Mouse (Mus musculus) neural tube, embryonic 12.5 days (tissue): Measurements from ENCODE around the gene Tmem59. TPM values are rescaled to one million over a fixed set of nuclear protein-coding genes. Genes with fewer than 3 reads are reported as not detected.
A peak's percentile ranks its signal among the peaks of the same experiment; 100 is the strongest.

Source experiments
- ATAC-seq: fragments of 200-750 bp; cut with Nextera tagmentation; 2 replicates; pipeline ENCODE4 v1.8.0; 2017; ENCODE audit warnings: low read depth, mild to moderate bottlenecking, moderate TSS enrichment, moderate library complexity; ENCODE audit not compliant: low FRiP score
- H3K27ac ChIP-seq: fragments of 300-500 bp; sonication (generic); 2 replicates; pipeline ENCODE4 v1.5.1; 2016
- H3K27me3 ChIP-seq: fragments of 300-500 bp; sonication (generic); replicated peaks from 2 replicates; pipeline ENCODE4 v1.6.1; 2016; ENCODE audit warnings: mild to moderate bottlenecking
- H3K36me3 ChIP-seq: fragments of 300-500 bp; sonication (generic); 2 replicates; pipeline ENCODE4 v1.6.1; 2016; ENCODE audit warnings: mild to moderate bottlenecking
- H3K4me1 ChIP-seq: fragments of 300-500 bp; sonication (generic); 2 replicates; pipeline ENCODE4 v1.6.1; 2016
- H3K4me2 ChIP-seq: fragments of 300-500 bp; sonication (generic); replicated peaks from 2 replicates; pipeline ENCODE4 v1.6.1; 2016; ENCODE audit warnings: mild to moderate bottlenecking
- H3K4me3 ChIP-seq: fragments of 300-500 bp; sonication (generic); 2 replicates; pipeline ENCODE4 v1.5.1; 2016
- H3K9ac ChIP-seq: fragments of 300-500 bp; sonication (generic); 2 replicates; pipeline ENCODE4 v1.6.1; 2016; ENCODE audit warnings: mild to moderate bottlenecking
- H3K9me3 ChIP-seq: fragments of 300-500 bp; sonication (generic); 2 replicates; pipeline ENCODE4 v1.6.1; 2016; ENCODE audit warnings: mild to moderate bottlenecking
- WGBS: fragments of 180-500 bp; shearing (Covaris S2); methylation state at CpG from one replicate; pipeline ENCODE4 v1.1.7; 2016; 5-methylcytosine and 5-hydroxymethylcytosine counted together
- polyA plus RNA-seq: library from polyadenylated mRNA; unstranded; fragments of >200 nt; fragmentation: Nextera tagmentation; extraction: Ambion mirVana; gene quantifications from 2 replicates; pipeline ENCODE4 v1.2.1, GENCODE M21; 2016

The Tmem59 gene
- 398 and 399 TPM in 2 replicates for polyA plus RNA-seq

DNA sequence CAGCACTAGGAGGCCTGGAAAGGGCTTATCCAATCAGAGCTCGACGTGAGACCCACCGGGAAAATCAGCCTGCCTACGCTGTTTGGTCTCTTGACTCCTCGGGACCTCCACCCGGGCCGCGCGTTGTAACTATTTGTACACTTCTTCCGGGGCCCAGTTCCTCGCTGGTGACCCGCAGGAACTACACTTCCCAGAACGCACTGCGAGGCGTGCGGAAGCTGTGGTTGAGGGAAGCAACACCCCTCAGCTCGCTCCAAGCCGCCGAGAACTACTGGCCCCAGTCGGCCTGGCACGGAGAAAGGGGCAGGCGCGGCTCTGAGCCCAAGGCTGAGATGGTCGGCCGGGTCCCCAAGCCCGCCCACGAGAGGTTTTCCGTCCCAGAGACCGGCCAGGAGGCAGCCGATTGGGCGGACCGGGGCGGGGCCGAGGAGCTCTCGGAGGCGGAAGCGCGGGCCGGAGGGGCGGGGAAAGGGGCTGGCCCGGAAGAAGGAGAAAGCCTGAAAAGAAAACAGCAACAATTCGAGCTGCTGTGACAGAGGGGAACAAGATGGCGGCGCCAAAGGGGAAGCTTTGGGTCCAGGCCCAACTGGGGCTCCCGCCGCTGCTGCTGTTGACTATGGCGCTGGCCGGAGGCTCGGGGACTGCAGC lies at the start of gene Tmem59:
Gene Tmem59 (plus strand): TSS at position 218 of the 648 bp plus-strand sequence.
- ATAC-seq, result peak; percentile 95
- peaks cover 12% of the 10 kb centered on the region for H3K36me3 ChIP-seq
- no peaks in the 10 kb centered on the region for H3K9me3 ChIP-seq
- peaks cover 27% of the 10 kb centered on the region for H3K4me1 ChIP-seq
- peak within 1 kb of the TSS; percentile 94 for H3K4me3 ChIP-seq
- peak within 1 kb of the TSS; percentile 64 for H3K4me2 ChIP-seq
- under 1% methylated on average over 49 of the region's 49 CpGs for WGBS
- peak within 1 kb of the TSS; percentile 97 for H3K27ac ChIP-seq
- peak within 1 kb of the TSS; percentile 92 for H3K9ac ChIP-seq
- H3K27me3 ChIP-seq, result no peaks in the 10 kb centered on the region

DNA sequence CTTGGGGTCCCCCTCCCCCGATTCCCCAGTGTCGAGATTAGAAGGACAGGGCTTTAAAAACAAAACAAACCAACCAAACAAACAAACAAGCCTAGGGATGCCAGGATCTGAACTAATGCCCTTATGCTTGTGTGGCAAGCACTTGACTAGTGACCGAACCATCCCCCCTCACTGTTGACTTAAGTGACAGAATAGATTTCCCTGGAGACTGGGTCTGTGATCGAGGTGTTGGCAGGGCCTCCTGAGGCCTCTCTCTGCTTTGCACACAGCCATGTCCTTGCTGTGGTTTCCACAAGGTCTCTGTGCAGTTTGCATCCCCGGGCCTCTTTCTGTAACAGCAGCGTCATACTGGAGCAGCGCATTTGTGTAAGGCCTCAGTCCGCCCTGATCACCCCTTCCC lies 48.8 kb upstream of the Tmem59 start:
- H3K9me3 ChIP-seq, result no peaks in the 10 kb centered on the region
- peaks cover 55% of the 10 kb centered on the region for H3K4me1 ChIP-seq
- WGBS, result 76% methylated on average over 8 of the region's 8 CpGs
- H3K36me3 ChIP-seq, result no peaks in the 10 kb centered on the region
- no peak for ATAC-seq
- no peak overlapping the region for H3K4me2 ChIP-seq
- H3K27ac ChIP-seq, result no peak overlapping the region
- no peak overlapping the region for H3K9ac ChIP-seq
- no peaks in the 10 kb centered on the region for H3K27me3 ChIP-seq
- H3K4me3 ChIP-seq, result no peak overlapping the region

DNA sequence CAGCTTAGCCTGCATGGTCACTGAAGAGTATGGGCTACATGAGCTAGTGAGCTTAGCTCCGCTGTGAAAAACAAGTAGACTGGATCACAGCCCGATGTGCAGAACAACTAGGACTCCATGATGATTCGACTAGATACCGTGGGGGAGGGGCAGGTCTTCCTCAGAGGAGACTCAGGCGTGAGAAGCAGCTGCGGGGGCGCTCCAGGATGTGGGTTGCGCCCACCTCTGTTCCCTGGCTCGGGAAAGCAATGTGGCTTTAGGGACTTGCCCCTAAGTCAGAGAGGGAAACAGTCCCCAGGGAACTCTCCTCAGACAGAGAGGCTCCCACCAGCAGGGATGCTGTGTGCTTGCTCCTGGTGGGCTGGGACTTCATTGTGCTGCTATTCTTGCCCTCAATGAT lies 47.7 kb upstream of the Tmem59 start:
- Histone ChIP-seq H3K27me3 (no peaks in the 10 kb centered on the region), H3K27ac (no peak overlapping the region), H3K4me1 (peaks cover 51% of the 10 kb centered on the region), H3K9me3 (no peaks in the 10 kb centered on the region), H3K4me3 (no peak overlapping the region), H3K9ac (no peak overlapping the region), H3K36me3 (no peaks in the 10 kb centered on the region), H3K4me2 (no peak overlapping the region)
- 22% methylated on average over 9 of the region's 9 CpGs for WGBS
- no peak for ATAC-seq

- ATAC-seq, result no peak
- Histone ChIP-seq H3K9me3 (no peaks in the 10 kb centered on the region), H3K27ac (no peak overlapping the region), H3K36me3 (peaks cover 3% of the 10 kb centered on the region; the same call in 1 of the 2 replicates), H3K4me1 (peaks cover 40% of the 10 kb centered on the region), H3K9ac (no peak overlapping the region), H3K4me3 (no peak overlapping the region), H3K4me2 (no peak overlapping the region), H3K27me3 (no peaks in the 10 kb centered on the region)
- 95% methylated on average over 3 of the region's 3 CpGs for whole genome bisulfite sequencing
Observed at GRCm38 (mm10) chr4:107134891-107135290, 43.3 kb upstream of the Tmem59 start.

GRCm38 (mm10) chr4:107135663-107136062 lies 42.5 kb upstream of the Tmem59 start:
- WGBS, result 79% methylated on average over 5 of the region's 5 CpGs
- H3K4me2 ChIP-seq, result no peak overlapping the region
- no peak for ATAC-seq
- no peak overlapping the region for H3K4me3 ChIP-seq
- no peak overlapping the region for H3K9ac ChIP-seq
- no peak overlapping the region for H3K27ac ChIP-seq
- H3K9me3 ChIP-seq, result no peaks in the 10 kb centered on the region
- peaks cover 3% of the 10 kb centered on the region; the same call in 1 of the 2 replicates for H3K36me3 ChIP-seq
- H3K27me3 ChIP-seq, result no peaks in the 10 kb centered on the region
- H3K4me1 ChIP-seq, result peaks cover 40% of the 10 kb centered on the region

- H3K36me3 ChIP-seq, result peaks cover 3% of the 10 kb centered on the region; the same call in 1 of the 2 replicates
- peaks cover 40% of the 10 kb centered on the region for H3K4me1 ChIP-seq
- WGBS, result 64% methylated on average over 3 of the region's 3 CpGs
Observed at GRCm38 (mm10) chr4:107136531-107136930, 41.7 kb upstream of the Tmem59 start.

DNA sequence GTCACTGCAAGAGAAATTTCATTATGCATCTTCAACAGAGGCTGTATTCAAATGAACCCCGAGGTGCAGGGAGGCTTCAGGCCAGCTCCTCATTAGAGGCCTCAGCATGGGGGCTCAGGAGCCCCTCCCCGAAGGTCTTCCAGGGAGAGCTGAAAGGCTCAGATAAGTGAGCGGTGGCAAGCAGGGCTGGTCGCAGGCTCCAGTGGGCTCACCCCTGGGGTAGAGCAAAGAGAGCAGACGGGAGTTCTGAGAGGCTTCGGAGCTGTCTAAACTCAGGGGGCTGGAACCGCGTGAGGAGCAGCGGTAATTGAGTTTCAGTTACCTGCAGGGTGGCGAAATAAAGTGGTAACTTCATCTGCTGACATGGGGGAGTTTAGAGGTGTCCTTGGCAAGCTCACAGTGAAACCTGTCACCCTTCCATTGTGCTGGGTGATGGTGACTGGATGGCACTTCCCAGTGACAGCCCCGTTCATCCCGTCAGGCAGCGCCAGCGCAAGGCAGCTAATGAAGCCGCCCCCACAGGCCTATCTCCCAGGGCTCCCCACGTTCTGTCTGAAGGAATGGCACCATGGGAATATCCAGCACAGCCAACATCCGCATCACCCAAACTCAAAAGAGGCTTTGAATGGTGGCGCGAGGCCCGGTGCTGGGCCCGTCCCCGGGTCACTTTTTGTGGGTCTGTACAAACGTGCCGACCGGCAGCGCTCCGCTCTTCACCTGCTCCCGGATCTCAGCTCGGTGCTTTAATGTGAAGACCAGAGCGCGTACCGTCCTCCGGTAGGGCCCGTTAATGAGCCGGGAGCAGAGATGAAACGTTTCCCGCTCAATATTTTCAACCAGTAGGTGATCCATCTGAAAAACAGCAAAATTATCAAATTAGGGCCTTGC lies 39.0 kb upstream of the Tmem59 start:
- no peaks in the 10 kb centered on the region for H3K27me3 ChIP-seq
- peak overlapping the region; percentile 3; the same call in 1 of the 2 replicates for H3K4me2 ChIP-seq
- H3K27ac ChIP-seq, result 0 out of 2 replicates have a peak overlapping the region, but pooled peaks have one; percentile 3
- no peaks in the 10 kb centered on the region for H3K9me3 ChIP-seq
- no peak overlapping the region for H3K4me3 ChIP-seq
- H3K36me3 ChIP-seq, result peaks cover 3% of the 10 kb centered on the region; the same call in 1 of the 2 replicates
- peak; percentile 45; the same call in 1 of the 2 replicates for ATAC-seq
- H3K4me1 ChIP-seq, result peaks cover 35% of the 10 kb centered on the region
- 49% methylated on average over 37 of the region's 37 CpGs for WGBS
- no peak overlapping the region for H3K9ac ChIP-seq

More at GRCm38 (mm10) chr4:107136531-107136930, 41.7 kb upstream of the Tmem59 start:
- no peak overlapping the region for H3K4me3 ChIP-seq
- H3K4me2 ChIP-seq, result no peak overlapping the region
- H3K27me3 ChIP-seq, result no peaks in the 10 kb centered on the region
- no peak overlapping the region for H3K9ac ChIP-seq
- no peak overlapping the region for H3K27ac ChIP-seq
- H3K9me3 ChIP-seq, result no peaks in the 10 kb centered on the region
- no peak for ATAC-seq

GRCm38 (mm10) chr4:107139836-107140631 lies 38.2 kb upstream of the Tmem59 start:
- Histone ChIP-seq H3K4me2 (0 out of 2 replicates have a peak overlapping the region, but pooled peaks have one; percentile 3), H3K4me1 (peaks cover 35% of the 10 kb centered on the region), H3K27ac (0 out of 2 replicates have a peak overlapping the region, but pooled peaks have one; percentile 3), H3K9ac (no peak overlapping the region), H3K36me3 (peaks cover 3% of the 10 kb centered on the region; the same call in 1 of the 2 replicates), H3K4me3 (no peak overlapping the region), H3K9me3 (no peaks in the 10 kb centered on the region), H3K27me3 (no peaks in the 10 kb centered on the region)
- 0 out of 2 replicates have a peak, but pooled peaks have one; percentile 46 for ATAC-seq
- WGBS, result 35% methylated on average over 13 of the region's 13 CpGs

DNA sequence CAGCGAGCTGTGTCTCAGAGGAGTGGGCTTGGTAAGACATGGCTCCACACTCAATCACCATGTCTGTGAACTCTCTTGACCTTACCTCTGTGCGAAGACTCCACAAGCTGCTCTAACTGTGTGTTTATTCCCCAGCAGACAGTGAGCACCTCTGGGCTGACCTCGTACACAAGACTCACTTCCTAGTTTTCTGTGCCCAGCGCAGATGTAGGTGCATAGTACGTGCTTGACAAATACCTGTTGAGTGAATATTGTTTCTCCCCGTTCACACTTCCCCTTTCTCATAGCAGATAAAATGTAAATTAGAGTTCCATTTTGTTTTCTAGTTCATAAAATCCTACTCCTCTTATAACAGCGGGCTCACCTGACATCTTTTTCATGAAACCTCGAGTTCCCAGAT lies 34.7 kb upstream of the Tmem59 start:
- ATAC-seq, result no peak

DNA sequence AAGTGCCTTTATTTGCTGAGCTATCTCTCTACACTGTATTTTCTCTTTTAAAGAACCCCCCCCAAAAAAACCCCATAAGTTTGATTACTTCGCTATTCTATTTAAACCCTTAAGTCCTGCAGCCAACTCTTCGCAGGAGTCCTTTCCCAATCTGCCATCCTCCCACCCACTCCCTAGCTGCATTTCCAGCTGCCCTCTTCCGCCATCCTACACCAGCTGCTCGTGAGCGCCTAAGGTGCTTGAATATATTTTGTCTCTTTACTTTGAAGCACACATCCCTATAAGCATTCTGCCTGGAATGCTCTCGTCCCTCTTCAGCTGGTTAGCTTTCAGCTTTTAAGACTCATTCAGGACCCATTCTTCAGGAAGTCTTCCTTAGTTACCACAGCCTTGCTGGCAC lies 27.2 kb upstream of the Tmem59 start:
- Histone ChIP-seq H3K4me1 (no peaks in the 10 kb centered on the region), H3K9ac (no peak overlapping the region), H3K27ac (no peak overlapping the region), H3K36me3 (peaks cover 15% of the 10 kb centered on the region), H3K27me3 (no peaks in the 10 kb centered on the region), H3K4me3 (no peak overlapping the region), H3K9me3 (no peaks in the 10 kb centered on the region), H3K4me2 (no peak overlapping the region)
- WGBS, result 84% methylated on average over 6 of the region's 6 CpGs
- ATAC-seq, result no peak

More for the DNA sequence above, 34.7 kb upstream of the Tmem59 start:
- Histone ChIP-seq H3K4me1 (peaks cover 25% of the 10 kb centered on the region), H3K27ac (no peak overlapping the region), H3K4me2 (no peak overlapping the region), H3K4me3 (no peak overlapping the region), H3K27me3 (no peaks in the 10 kb centered on the region), H3K9ac (no peak overlapping the region), H3K9me3 (no peaks in the 10 kb centered on the region), H3K36me3 (peaks cover 16% of the 10 kb centered on the region)
- 90% methylated on average over 8 of the region's 8 CpGs for WGBS

DNA sequence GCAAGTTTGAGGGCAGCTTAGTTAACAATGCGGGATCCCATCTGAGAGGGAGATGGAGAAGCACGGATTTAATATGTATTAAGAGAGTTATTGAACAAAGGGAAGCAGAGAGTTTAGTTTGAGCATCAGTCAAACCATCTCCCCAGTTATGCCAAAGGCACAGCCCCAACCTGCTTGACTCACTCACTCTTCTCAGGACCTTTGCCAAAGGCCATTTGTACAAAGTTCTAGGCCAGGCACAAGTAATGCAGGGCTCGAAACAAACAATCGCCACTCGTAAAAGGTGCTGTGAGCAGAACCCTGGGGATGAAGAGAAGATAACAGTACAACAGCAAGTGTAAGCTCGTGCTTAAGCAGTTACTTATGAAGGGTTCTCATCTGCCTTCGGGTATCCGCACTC lies 25.6 kb upstream of the Tmem59 start:
- no peak overlapping the region for H3K27ac ChIP-seq
- H3K4me2 ChIP-seq, result no peak overlapping the region
- H3K4me3 ChIP-seq, result no peak overlapping the region
- WGBS, result 81% methylated on average over 8 of the region's 8 CpGs
- ATAC-seq, result no peak
- H3K9ac ChIP-seq, result no peak overlapping the region
- H3K9me3 ChIP-seq, result no peaks in the 10 kb centered on the region
- no peaks in the 10 kb centered on the region for H3K27me3 ChIP-seq
- no peaks in the 10 kb centered on the region for H3K4me1 ChIP-seq
- peaks cover 7% of the 10 kb centered on the region for H3K36me3 ChIP-seq
